Mouse (Mus musculus) limb, embryonic 14.5 days (tissue): ENCODE measurements around the gene E130308A19Rik. TPM values are rescaled to one million over a fixed set of nuclear protein-coding genes. Genes with fewer than 3 reads are reported as not detected.
"Not testable (repeated sequence)": the region's sequence is repeated elsewhere in the genome, so short reads cannot be mapped to it uniquely, and the experiment has no call there.

Experiments
- ATAC-seq: fragments of 200-750 bp; cut with Nextera tagmentation; 2 replicates; pipeline ENCODE4 v1.8.0; 2017; ENCODE audit warnings: low read depth, moderate number of reproducible peaks, moderate TSS enrichment; ENCODE audit not compliant: low FRiP score
- DNase-seq: peaks from one replicate; pipeline ENCODE4 v3.0.0-alpha.2; 2015; ENCODE audit warnings: low spot score
- H3K27ac ChIP-seq: fragments of 300-500 bp; sonication (generic); replicated peaks from 2 replicates; pipeline ENCODE4 v1.5.1; 2014; ENCODE audit warnings: low read depth, mild to moderate bottlenecking, low read length, moderate library complexity, mixed read lengths
- H3K27me3 ChIP-seq: fragments of 300-500 bp; sonication (generic); 2 replicates; pipeline ENCODE4 v1.6.1; 2014; ENCODE audit warnings: low read length, mixed read lengths; ENCODE audit not compliant: control insufficient read depth, insufficient read depth
- H3K36me3 ChIP-seq: fragments of 300-500 bp; sonication (generic); 2 replicates; pipeline ENCODE4 v1.6.1; 2014; ENCODE audit warnings: mild to moderate bottlenecking, low read length, moderate library complexity, mixed read lengths; ENCODE audit not compliant: control insufficient read depth, insufficient read depth
- H3K4me1 ChIP-seq: fragments of 300-500 bp; sonication (generic); 2 replicates; pipeline ENCODE4 v1.6.1; 2014; ENCODE audit warnings: antibody characterized with exemption, low read length, mixed read lengths; ENCODE audit not compliant: control insufficient read depth, insufficient read depth
- H3K4me2 ChIP-seq: fragments of 300-500 bp; sonication (generic); replicated peaks from 2 replicates; pipeline ENCODE4 v1.6.1; 2014; ENCODE audit warnings: low read depth, mild to moderate bottlenecking, low read length, moderate library complexity; ENCODE audit not compliant: severe bottlenecking
- H3K4me3 ChIP-seq: fragments of 300-500 bp; sonication (generic); replicated peaks from 2 replicates; pipeline ENCODE4 v1.5.1; 2014; ENCODE audit warnings: low read length
- H3K9ac ChIP-seq: fragments of 300-500 bp; sonication (generic); 2 replicates; pipeline ENCODE4 v1.6.1; 2014; ENCODE audit warnings: mild to moderate bottlenecking, low read depth, low read length, moderate library complexity; ENCODE audit not compliant: severe bottlenecking
- H3K9me3 ChIP-seq: fragments of 300-500 bp; sonication (generic); 2 replicates; pipeline ENCODE4 v1.6.1; 2016; ENCODE audit warnings: low read length; ENCODE audit not compliant: control insufficient read depth
- POLR2A ChIP-seq: fragments of 200-500 bp; IDR thresholded peaks from 2 replicates; pipeline ENCODE4 v1.8.0; 2012; ENCODE audit warnings: inconsistent platforms, mild to moderate bottlenecking, moderate library complexity, borderline replicate concordance; ENCODE audit not compliant: insufficient read depth, insufficient read length; ENCODE audit errors: extremely low read depth
- WGBS: fragments of 180-500 bp; shearing (Covaris S2); extraction: QIAGEN DNeasy Blood & Tissue Kit; methylation state at CpG from one replicate; pipeline ENCODE4 v1.1.7; 2014; 5-methylcytosine and 5-hydroxymethylcytosine counted together
- polyA plus RNA-seq, 2 experiments: library from polyadenylated mRNA; depleted of rRNA in 1 of 2; stranded (reverse) in 1 of 2; unstranded in 1 of 2; fragments of >200 nt; fragmentation: Nextera tagmentation in 1 of 2; extraction: Ambion mirVana in 1 of 2; gene quantifications; 2 replicates each; pipeline versions ENCODE4 v1.2.1 to v1.2.3; 2012 to 2014

E130308A19Rik gene
- polyA plus RNA-seq, 2 experiments: 7.6 to 17.6 TPM

- no peak for DNase-seq
- Histone ChIP-seq H3K36me3 (no peaks in the 10 kb centered on the region), H3K27me3 (no peaks in the 10 kb centered on the region), H3K4me2 (no peak overlapping the region), H3K4me3 (no peak overlapping the region), H3K27ac (no peak overlapping the region), H3K9me3 (no peaks in the 10 kb centered on the region), H3K4me1 (no peaks in the 10 kb centered on the region), H3K9ac (no peak overlapping the region)
- peak; percentile 20; the same call in 1 of the 2 replicates for ATAC-seq
- TF ChIP-seq POLR2A: no peak
Measured at GRCm38 (mm10) chr4:59789015-59789414, 163.0 kb downstream of the E130308A19Rik start.

- not testable (repeated sequence) for H3K9me3 ChIP-seq, H3K36me3 ChIP-seq, H3K4me2 ChIP-seq, H3K9ac ChIP-seq, H3K27ac ChIP-seq, ATAC-seq, H3K4me1 ChIP-seq, H3K27me3 ChIP-seq, DNase-seq, H3K4me3 ChIP-seq
- WGBS: 90% methylated on average over 2 of the region's 2 CpGs
Measured at GRCm38 (mm10) chr4:59793626-59794025, 167.6 kb downstream of the E130308A19Rik start.

GRCm38 (mm10) chr4:59794116-59794515, 168.1 kb downstream of the E130308A19Rik start:
- WGBS: 83% methylated on average over 2 of the region's 2 CpGs
- H3K4me1 ChIP-seq: no peaks in the 10 kb centered on the region
- no peaks in the 10 kb centered on the region for H3K27me3 ChIP-seq
- ATAC-seq (no peak), DNase-seq (no peak)
- no peaks in the 10 kb centered on the region for H3K36me3 ChIP-seq
- no peaks in the 10 kb centered on the region for H3K9me3 ChIP-seq
- H3K4me2 ChIP-seq: no peak overlapping the region
- no peak for TF ChIP-seq POLR2A
- H3K4me3 ChIP-seq: no peak overlapping the region
- no peak overlapping the region for H3K9ac ChIP-seq
- H3K27ac ChIP-seq: no peak overlapping the region

- DNase-seq (no peak), ATAC-seq (no peak)
- no peaks in the 10 kb centered on the region for H3K9me3 ChIP-seq
- H3K27ac ChIP-seq: no peak overlapping the region
- WGBS: 76% methylated on average over 2 of the region's 2 CpGs
- no peak overlapping the region for H3K4me2 ChIP-seq
- no peak overlapping the region for H3K9ac ChIP-seq
- no peak for TF ChIP-seq POLR2A
- no peaks in the 10 kb centered on the region for H3K4me1 ChIP-seq
- no peak overlapping the region for H3K4me3 ChIP-seq
- H3K36me3 ChIP-seq: no peaks in the 10 kb centered on the region
- no peaks in the 10 kb centered on the region for H3K27me3 ChIP-seq
Measured at GRCm38 (mm10) chr4:59795788-59796455, 169.9 kb downstream of the E130308A19Rik start.

GRCm38 (mm10) chr4:59800181-59800580, 174.2 kb downstream of the E130308A19Rik start:
- H3K9me3 ChIP-seq: no peaks in the 10 kb centered on the region
- no peak for TF ChIP-seq POLR2A
- no peak overlapping the region for H3K4me2 ChIP-seq
- ATAC-seq (no peak), DNase-seq (no peak)
- H3K4me3 ChIP-seq: no peak overlapping the region
- no peak overlapping the region for H3K9ac ChIP-seq
- H3K27ac ChIP-seq: no peak overlapping the region
- H3K27me3 ChIP-seq: no peaks in the 10 kb centered on the region
- no peaks in the 10 kb centered on the region for H3K36me3 ChIP-seq
- 78% methylated on average over 5 of the region's 5 CpGs for WGBS
- H3K4me1 ChIP-seq: 0 out of 2 replicates have a peak, but pooled peaks cover 3% of the 10 kb centered on the region

GRCm38 (mm10) chr4:59801489-59801888, 175.5 kb downstream of the E130308A19Rik start, which contains the start of gene Inip:
Gene Inip (minus strand): TSS chr4:59801589.
- Histone ChIP-seq H3K9ac (no peak within 1 kb of the TSS), H3K4me1 (0 out of 2 replicates have a peak, but pooled peaks cover 3% of the 10 kb centered on the region), H3K4me3 (no peak within 1 kb of the TSS), H3K27me3 (no peaks in the 10 kb centered on the region), H3K9me3 (no peaks in the 10 kb centered on the region), H3K4me2 (no peak within 1 kb of the TSS), H3K27ac (no peak within 1 kb of the TSS), H3K36me3 (no peaks in the 10 kb centered on the region)
- TF ChIP-seq POLR2A: no peak
- no peak for DNase-seq
- no peak for ATAC-seq
